Mouse (Mus musculus) induced T-regulatory cell, adult 2 months (primary cell): Measurements from ENCODE around the gene Zbtb25.
A peak's percentile ranks its signal among the peaks of the same experiment; 100 is the strongest.

Experiments
- DNase-seq: peaks from one replicate; pipeline ENCODE4 v3.0.0-alpha.2; 2012; ENCODE audit warnings: low read depth

Zbtb25 gene

DNA sequence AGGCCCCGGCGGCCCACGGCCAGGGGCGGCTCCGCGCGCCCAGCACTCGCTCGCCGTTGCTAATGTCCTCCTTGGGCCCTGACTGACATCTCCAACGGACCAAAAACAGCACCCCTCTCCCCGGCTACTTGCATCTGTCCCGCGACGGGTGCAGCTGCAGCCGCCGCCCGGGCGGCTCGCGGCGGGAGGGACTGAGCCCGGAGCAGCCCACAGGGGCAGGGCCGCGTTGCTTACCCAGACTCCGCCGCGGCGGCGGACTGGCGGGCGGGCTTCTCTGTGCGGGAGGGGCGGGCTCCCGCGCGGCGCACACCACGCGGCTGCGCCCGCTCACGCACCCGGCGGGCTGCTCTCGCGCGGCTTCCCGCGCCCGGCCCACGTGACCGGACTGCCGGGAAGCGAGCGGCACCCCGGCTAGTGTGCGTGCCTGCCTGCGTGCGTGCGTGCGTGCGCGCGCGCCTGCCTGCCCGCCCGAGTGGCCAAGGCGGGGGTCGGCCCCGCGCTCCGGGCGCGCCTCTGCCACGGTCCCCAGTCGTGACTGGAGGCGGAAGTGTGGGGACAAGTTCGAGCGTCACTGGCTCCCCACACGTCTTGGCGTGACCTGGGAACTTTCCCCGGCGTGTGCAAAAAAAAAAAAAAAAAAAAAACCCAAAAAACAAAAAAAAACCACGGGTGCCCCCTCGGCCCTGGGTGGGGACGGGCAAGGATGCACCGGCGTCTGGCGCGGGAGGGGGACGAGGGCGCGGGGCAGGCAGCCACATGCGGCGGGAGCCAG, at the start of gene Zbtb25:
Gene Zbtb25 (minus strand): TSS at position 397 of the 772 bp plus-strand sequence.
- peak; percentile 90 for DNase-seq

- DNase-seq = no peak
These were observed 48.9 kb upstream of the Zbtb25 start for GRCm38 (mm10) chr12:76418346-76418745.

DNA sequence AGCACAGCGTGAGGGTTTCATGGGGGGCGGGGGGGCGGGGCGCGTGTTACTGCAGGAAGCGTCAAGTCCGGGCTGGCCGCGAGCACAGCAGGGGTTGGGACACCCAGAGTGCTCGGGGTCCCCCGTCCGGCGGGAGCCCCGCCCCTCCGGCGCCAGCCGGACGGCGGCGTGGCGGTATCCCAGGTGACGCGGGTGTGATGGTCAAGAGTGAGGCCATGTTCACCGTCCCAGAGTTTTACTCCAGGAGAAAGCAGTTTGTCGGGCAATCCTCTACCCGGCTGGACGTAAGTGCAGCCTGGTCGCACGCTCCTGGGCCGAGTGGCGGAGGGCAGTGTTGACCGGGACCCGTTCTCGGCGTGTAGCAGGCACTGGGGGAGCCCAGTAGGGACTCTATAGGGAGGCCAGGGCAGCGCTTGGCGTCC, 48.0 kb upstream of the Zbtb25 start, which contains the start of gene Ppp1r36:
Gene Ppp1r36 (plus strand): TSS at position 106 of the 422 bp plus-strand sequence.
- DNase-seq = no peak

GRCm38 (mm10) chr12:76415383-76416010, 46.1 kb upstream of the Zbtb25 start:
- DNase-seq = no peak

DNA sequence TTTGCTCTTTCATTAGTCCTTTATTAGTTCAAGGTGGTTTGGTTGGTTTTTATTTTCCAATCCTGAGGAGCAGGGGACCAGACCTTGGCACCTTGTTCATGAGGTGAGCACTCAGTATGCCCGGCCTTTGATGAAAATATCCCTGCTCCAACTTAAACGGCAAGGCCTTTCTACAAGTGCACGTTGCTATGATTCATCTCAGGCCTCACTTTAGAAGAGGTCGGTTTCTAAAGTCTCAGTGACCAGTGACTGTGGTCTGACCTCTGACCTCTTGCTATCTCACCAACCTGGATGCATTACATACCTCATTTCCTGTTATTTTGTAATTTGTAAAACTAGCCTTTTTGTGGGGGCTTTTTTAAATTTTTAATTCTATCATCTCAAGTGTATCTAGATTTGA, 39.8 kb upstream of the Zbtb25 start:
- DNase-seq = no peak

GRCm38 (mm10) chr12:76407184-76407583, 37.8 kb upstream of the Zbtb25 start:
- no peak for DNase-seq

GRCm38 (mm10) chr12:76405971-76406370, 36.6 kb upstream of the Zbtb25 start:
- peak; percentile 74 for DNase-seq

- peak; percentile 62 for DNase-seq
These were observed 36.0 kb upstream of the Zbtb25 start for GRCm38 (mm10) chr12:76405183-76405970.

DNA sequence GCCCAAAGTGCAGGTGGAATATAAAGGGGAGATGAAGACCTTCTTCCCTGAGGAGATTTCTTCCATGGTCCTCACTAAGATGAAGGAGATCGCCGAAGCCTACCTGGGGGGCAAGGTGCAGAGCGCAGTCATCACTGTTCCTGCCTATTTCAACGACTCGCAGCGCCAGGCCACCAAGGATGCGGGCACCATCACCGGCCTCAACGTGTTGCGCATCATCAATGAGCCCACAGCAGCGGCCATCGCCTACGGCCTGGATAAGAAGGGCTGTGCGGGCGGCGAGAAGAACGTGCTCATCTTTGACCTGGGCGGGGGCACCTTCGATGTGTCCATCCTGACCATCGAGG, 35.4 kb upstream of the Zbtb25 start:
- no peak for DNase-seq

- DNase-seq = peak; percentile 99
These were observed 34.6 kb upstream of the Zbtb25 start, which contains the start of gene Hspa2 for GRCm38 (mm10) chr12:76403886-76404537. Gene Hspa2 (plus strand): TSS chr12:76404176.

GRCm38 (mm10) chr12:76402991-76403885, 33.8 kb upstream of the Zbtb25 start:
- peak; percentile 95 for DNase-seq

DNA sequence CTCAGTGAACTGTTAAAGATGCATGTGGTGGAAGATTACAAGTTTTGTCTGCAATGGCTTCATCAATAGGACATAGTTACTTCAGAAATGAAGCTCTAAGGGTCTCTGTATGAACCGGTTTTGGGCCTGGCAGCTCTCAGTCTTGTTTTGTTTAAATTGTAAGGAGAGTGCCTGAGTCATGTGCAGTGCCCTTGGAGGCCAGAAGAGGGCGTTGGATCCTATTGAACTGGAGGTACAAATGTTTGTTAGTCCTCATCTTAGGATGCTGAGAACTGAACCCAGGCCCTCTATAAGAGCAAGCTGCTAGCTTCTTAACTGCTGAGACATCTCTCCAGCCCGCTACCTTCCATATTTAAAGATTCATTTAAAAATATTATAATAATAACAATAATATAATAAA, 32.3 kb upstream of the Zbtb25 start:
- DNase-seq = peak; percentile 59

DNA sequence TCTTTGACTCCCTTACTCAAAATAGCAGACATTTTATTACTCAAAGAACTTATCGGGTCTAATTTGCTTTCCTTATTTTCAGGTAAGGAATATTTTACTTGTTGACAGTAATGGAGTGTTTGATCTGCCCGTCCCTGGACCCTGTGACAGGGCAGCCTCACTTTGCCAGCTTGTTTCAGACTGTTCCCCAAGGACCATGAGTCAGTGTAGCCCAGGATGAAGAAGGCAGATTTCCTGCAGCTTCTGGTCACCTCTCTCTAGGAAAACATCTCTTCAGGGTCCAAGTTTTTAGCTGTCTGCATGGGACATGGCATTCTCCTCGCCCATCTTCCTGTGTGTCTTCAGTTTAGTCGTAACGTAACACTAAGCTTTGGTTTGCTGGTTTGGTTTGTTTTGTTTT, 27.9 kb upstream of the Zbtb25 start:
- no peak for DNase-seq

DNA sequence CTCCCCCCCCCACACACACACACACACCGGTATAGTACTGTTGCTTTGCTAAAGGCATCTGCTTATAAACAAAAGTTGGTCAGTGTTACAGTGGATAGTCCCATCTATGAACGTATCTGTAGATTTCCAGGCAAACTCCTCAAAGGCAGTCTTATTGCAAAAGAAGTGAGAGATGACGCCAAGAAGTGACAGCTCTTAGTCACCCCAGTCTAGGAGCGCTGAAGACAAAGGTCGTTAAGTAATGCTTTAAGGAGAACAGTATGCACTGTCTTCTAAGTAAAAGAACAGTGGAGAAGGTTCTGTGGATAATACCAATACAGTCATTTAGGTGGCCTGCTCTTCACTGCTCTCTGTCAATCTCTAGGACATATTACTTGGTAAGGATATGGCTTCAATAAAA, 23.6 kb upstream of the Zbtb25 start:
- DNase-seq = no peak

GRCm38 (mm10) chr12:76391595-76392271, 22.3 kb upstream of the Zbtb25 start:
- DNase-seq = no peak

DNA sequence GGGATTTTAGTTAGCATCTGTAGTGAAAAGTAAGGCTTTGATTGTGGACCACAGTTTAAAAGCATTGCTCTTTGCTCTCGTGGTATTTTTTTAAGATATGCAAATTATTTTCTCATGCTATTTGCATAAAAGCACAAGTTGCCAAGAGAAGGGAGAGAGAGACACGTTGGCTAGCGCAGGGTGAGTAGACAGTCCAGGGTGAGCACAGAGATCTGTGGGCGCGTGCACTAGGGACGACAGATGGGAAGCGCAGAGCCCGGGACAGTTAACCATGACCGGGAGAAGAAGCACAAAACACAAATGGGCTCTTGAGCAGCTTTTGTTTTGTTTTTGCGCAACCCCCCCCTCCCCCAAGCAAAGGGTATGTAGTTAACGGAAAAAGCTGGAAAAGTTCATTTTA, 19.4 kb upstream of the Zbtb25 start:
- DNase-seq = no peak

GRCm38 (mm10) chr12:76385342-76385741, 15.9 kb upstream of the Zbtb25 start:
- DNase-seq = no peak

- peak; percentile 22 for DNase-seq
These were observed 10.7 kb upstream of the Zbtb25 start for GRCm38 (mm10) chr12:76380151-76380550.

DNA sequence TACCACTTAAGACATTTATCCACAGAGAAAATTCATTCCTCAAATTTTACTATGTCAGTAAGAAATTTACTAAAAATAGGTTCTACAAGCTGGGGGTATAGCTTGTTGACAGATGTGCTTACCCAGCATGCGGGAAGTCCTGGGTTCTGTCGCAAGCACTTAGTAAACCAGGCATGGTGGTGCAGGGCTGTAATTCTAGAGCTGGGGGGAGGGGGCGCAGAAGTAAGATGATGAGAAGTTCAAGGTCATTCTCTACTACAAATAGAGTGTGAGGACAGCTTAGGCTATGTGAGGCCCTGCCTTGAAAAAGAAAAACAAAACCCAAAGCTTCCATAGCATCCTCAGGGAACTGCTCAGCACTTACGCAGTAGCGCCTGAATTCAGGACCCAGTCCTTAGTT, 9.2 kb upstream of the Zbtb25 start:
- peak; percentile 37 for DNase-seq

- peak; percentile 71 for DNase-seq
These were observed 8.3 kb upstream of the Zbtb25 start for GRCm38 (mm10) chr12:76377726-76378125.

DNA sequence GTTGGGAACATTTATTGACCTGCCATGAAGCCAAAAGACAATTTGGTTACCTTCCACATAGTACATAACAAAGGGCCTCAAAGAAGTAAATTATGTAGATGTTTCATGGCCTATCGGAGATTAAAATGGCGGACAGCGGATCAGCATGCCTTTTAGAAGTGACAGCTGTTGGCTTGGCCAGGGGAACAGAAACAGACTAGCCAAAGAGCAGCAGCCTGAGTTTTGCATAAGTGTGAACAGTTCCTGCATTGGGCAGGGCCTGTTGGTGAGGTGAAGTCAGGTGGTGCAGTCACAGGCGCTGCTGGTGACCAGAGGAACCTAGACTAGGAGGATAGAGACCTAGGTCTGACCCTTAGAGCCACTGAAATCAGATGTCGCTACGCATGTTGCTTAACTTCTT, 7.7 kb upstream of the Zbtb25 start:
- no peak for DNase-seq
